Mouse (Mus musculus) kidney, embryonic 15.5 days (tissue): ENCODE measurements around the gene Fgfr2. TPM values are rescaled to one million over a fixed set of nuclear protein-coding genes. Genes with fewer than 3 reads are reported as not detected.

Experiments
- ATAC-seq: fragments of 200-750 bp; cut with Nextera tagmentation; replicated peaks from 2 replicates; pipeline ENCODE4 v1.8.0; 2017; ENCODE audit warnings: moderate TSS enrichment; ENCODE audit not compliant: low FRiP score
- H3K27ac ChIP-seq: fragments of 300-500 bp; sonication (generic); 2 replicates; pipeline ENCODE4 v1.5.1; 2015; ENCODE audit warnings: mild to moderate bottlenecking, inconsistent platforms
- H3K27me3 ChIP-seq: fragments of 300-500 bp; sonication (generic); 2 replicates; pipeline ENCODE4 v1.6.1; 2015; ENCODE audit warnings: inconsistent platforms
- H3K36me3 ChIP-seq: fragments of 300-500 bp; sonication (generic); 2 replicates; pipeline ENCODE4 v1.6.1; 2015; ENCODE audit warnings: inconsistent platforms
- H3K4me1 ChIP-seq: fragments of 300-500 bp; sonication (generic); 2 replicates; pipeline ENCODE4 v1.6.1; 2015; ENCODE audit warnings: inconsistent platforms
- H3K4me2 ChIP-seq: fragments of 300-500 bp; sonication (generic); 2 replicates; pipeline ENCODE4 v1.6.1; 2015; ENCODE audit warnings: moderate library complexity, mild to moderate bottlenecking, inconsistent platforms
- H3K4me3 ChIP-seq: fragments of 300-500 bp; sonication (generic); replicated peaks from 2 replicates; pipeline ENCODE4 v1.5.1; 2015; ENCODE audit warnings: mild to moderate bottlenecking, inconsistent platforms
- H3K9ac ChIP-seq: fragments of 300-500 bp; sonication (generic); 2 replicates; pipeline ENCODE4 v1.6.1; 2015; ENCODE audit warnings: mild to moderate bottlenecking, inconsistent platforms
- H3K9me3 ChIP-seq: fragments of 300-500 bp; sonication (generic); replicated peaks from 2 replicates; pipeline ENCODE4 v1.6.1; 2016; ENCODE audit warnings: inconsistent platforms
- WGBS: fragments of 180-500 bp; shearing (Covaris S2); methylation state at CpG from one replicate; pipeline ENCODE4 v1.1.7; 2015; ENCODE audit warnings: mixed read lengths; 5-methylcytosine and 5-hydroxymethylcytosine counted together
- polyA plus RNA-seq: library from polyadenylated mRNA; unstranded; fragments of >200 nt; fragmentation: Nextera tagmentation; extraction: Ambion mirVana; gene quantifications from 2 replicates; pipeline ENCODE4 v1.2.1, GENCODE M21; 2015

The Fgfr2 gene
- polyA plus RNA-seq, 1 experiment from 2014 or later = 104 TPM

DNA sequence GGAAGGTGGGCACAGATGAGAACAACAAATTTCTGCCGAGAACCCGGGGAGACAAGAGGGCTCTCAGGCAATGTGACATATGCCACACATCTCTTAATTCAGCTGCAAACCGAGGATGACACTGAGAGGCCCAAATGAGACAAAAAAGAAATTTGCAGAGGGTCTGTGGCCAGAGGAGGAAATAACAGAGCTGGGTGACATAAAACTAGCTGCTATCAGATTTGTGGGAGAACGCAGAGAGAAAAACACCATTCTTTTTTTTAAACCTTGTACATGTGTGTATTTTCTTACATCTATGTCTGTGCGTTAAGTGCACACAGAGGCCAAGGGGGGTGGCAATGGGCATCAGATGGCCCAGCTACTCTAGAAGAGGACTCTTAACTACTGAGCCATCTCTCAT is 328.0 kb downstream of the Fgfr2 start:
- Histone ChIP-seq H3K4me1 (peaks cover 35% of the 10 kb centered on the region), H3K36me3 (0 out of 2 replicates have a peak, but pooled peaks cover 4% of the 10 kb centered on the region), H3K9ac (no peak overlapping the region), H3K27me3 (no peaks in the 10 kb centered on the region), H3K4me3 (no peak overlapping the region), H3K27ac (no peak overlapping the region), H3K4me2 (no peak overlapping the region), H3K9me3 (no peaks in the 10 kb centered on the region)
- 83% methylated on average over 5 of the region's 5 CpGs for whole genome bisulfite sequencing
- ATAC-seq = no peak

DNA sequence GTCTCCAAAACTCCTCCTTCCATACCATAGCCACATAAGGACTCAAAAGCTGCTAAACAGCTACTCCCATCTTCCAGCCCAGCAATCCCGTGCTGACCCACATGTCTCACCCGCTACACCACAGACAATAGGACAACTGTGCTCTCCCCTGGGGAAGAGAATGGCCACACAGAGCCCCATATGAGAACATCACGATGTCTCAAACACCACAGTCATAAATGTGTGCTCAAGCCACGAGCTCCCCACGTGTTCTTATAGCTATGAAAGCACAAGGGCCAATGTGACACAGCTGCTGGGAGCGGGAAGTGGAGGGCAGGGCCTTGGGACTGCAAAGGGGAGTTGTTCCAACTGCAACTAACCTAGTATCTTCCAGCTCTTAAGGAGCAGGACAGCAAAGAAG is 329.7 kb downstream of the Fgfr2 start:
- H3K27ac ChIP-seq = no peak overlapping the region
- no peak for ATAC-seq
- 53% methylated on average over 6 of the region's 6 CpGs for WGBS
- H3K4me2 ChIP-seq = no peak overlapping the region
- no peaks in the 10 kb centered on the region for H3K9me3 ChIP-seq
- no peak overlapping the region for H3K9ac ChIP-seq
- no peak overlapping the region for H3K4me3 ChIP-seq
- H3K4me1 ChIP-seq = peaks cover 23% of the 10 kb centered on the region
- no peaks in the 10 kb centered on the region for H3K27me3 ChIP-seq
- H3K36me3 ChIP-seq = 0 out of 2 replicates have a peak, but pooled peaks cover 4% of the 10 kb centered on the region

DNA sequence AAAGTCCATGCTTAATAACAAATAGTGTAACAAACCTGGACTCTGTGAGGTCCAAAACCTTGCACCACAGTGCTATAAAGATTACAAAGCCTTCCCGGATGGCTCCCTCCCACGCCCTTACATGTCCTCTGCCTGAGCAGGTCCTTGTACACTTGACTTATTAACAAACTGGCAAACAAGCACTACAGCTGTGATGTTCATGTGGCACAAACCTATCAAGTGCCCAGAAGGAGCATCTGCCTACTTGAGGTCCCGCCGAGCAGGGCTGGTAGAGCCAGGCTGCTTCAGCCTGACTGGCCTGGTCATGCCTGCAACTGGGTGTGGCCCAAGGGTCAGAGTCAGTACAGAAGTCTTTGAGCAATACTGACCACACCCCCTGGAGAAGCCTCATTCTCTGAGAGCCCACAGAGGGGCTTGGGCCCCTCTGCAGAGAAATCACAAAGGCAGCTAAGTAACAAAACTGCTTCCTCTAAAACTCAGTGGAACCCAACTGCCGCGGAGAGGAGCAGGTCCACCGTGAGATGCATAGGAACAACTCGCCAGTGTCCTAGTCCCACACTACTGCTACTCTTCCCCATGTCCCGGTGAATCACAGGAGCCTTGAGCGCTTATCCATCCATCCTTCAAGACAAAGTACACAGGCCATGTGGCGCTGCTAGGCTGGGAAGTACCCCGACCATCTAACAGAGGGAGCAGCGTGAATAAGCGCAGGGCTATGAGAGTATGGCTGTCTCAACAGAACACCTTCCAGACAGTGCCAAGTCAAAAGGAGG is 332.5 kb downstream of the Fgfr2 start:
- no peak for ATAC-seq
- Histone ChIP-seq H3K9ac (no peak overlapping the region), H3K27me3 (no peaks in the 10 kb centered on the region), H3K27ac (no peak overlapping the region), H3K4me2 (no peak overlapping the region), H3K9me3 (no peaks in the 10 kb centered on the region), H3K4me1 (peaks cover 39% of the 10 kb centered on the region), H3K4me3 (no peak overlapping the region), H3K36me3 (no peaks in the 10 kb centered on the region)
- WGBS = 86% methylated on average over 14 of the region's 14 CpGs

DNA sequence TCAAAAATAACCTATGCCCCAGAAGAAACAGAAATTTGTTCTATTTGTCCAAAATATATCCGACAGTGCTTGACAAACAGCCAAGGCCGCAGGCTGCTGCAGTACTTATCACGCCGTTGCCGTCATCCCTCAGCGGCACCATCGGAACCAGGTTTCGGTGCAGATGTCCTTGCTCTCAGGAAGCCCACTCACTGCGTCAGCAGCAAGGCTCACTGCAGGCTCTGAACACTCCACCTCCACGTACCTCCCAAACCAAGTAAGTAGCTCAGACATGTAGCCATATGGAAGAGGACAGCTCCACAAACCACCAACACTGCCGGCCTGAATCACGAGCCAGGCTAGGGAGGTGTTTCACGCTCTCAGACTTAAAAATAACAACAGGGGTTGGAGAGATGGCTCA is 334.3 kb downstream of the Fgfr2 start:
- 91% methylated on average over 13 of the region's 13 CpGs for WGBS
- Histone ChIP-seq H3K27me3 (no peaks in the 10 kb centered on the region), H3K9ac (no peak overlapping the region), H3K27ac (no peak overlapping the region), H3K4me3 (no peak overlapping the region), H3K36me3 (no peaks in the 10 kb centered on the region), H3K4me2 (no peak overlapping the region), H3K4me1 (peaks cover 52% of the 10 kb centered on the region), H3K9me3 (no peaks in the 10 kb centered on the region)
- ATAC-seq = no peak

DNA sequence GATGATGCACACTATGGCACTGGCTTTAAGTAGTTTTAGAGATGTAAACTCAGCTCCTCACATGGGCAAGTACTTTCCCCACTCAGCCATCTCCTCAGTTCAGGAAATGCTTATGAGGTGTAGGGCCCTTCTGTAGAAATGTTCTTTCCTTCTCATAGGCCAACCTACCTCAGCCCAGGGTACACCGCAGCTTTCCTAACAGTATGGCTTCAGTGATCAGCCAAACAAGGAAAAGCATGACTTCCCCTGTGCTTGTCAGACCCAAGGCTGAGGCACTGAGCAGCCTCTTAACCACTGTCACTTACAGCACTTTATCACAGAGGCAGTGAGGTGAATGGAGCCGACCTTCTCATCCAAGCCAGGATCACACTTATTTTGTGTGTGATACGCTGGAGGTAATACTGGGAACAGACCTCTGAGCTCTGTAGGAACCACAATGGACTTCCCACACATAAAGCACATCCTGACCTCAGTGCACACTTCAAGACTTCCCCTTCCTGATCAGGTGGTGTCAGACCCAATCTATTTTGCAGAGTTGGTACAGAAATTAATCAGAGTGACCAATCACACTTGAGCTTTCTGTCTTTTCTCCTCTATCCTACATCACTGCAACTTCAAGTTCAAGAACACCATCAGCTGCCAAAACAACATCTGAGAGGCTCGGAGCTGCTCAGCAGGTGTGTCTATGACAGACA is 335.5 kb downstream of the Fgfr2 start:
- Histone ChIP-seq H3K4me1 (peaks cover 53% of the 10 kb centered on the region), H3K36me3 (no peaks in the 10 kb centered on the region), H3K27me3 (no peaks in the 10 kb centered on the region), H3K9ac (no peak overlapping the region), H3K9me3 (no peaks in the 10 kb centered on the region), H3K4me3 (no peak overlapping the region), H3K4me2 (no peak overlapping the region), H3K27ac (no peak overlapping the region)
- ATAC-seq = no peak
- 77% methylated on average over 4 of the region's 4 CpGs for WGBS

DNA sequence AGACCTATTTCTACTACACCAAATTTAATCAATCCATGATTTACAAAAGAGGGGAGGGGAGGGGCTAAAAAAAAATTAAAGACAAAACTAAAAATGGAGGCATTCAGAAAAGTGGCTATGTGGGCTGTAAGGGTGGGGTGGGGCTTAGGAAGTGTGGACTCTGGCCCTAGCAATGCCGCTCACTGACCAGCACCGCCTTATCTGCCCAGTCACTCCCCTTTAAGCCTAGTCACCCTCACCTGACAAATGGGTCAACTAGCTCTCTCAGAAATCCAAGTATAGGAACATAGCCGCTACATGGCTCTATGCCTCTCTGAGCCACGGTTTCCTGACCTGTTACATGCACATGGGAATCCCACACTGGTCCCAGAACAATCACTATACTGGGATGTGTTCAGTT is 336.1 kb downstream of the Fgfr2 start:
- WGBS = 89% methylated on average over 4 of the region's 4 CpGs
- Histone ChIP-seq H3K27ac (peak overlapping the region; percentile 75), H3K36me3 (no peaks in the 10 kb centered on the region), H3K4me3 (no peak overlapping the region), H3K4me1 (peaks cover 55% of the 10 kb centered on the region), H3K27me3 (no peaks in the 10 kb centered on the region), H3K4me2 (no peak overlapping the region), H3K9me3 (no peaks in the 10 kb centered on the region), H3K9ac (no peak overlapping the region)
- no peak for ATAC-seq

DNA sequence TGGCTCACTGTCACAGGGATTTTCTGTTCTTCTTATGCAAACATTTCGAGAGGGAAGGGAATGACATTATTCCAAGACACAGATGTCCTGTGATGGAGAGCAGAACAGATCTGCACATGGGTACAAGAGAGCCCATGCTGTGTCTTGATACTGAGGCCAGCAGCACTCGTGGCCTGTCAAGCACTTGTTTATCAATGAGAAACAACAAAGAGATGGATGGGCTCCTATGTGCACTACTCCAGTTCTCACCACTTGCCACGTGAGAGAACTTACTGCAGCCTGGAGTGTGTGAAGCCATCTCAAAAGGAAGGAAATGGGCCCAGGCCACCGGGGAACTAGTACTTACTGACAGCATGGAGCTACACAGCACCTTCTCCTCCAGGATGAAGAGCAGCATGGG is 336.6 kb downstream of the Fgfr2 start:
- 43% methylated on average over 4 of the region's 4 CpGs for WGBS
- peak; percentile 33 for ATAC-seq
- H3K4me1 ChIP-seq = peaks cover 60% of the 10 kb centered on the region
- H3K9me3 ChIP-seq = no peaks in the 10 kb centered on the region
- H3K27me3 ChIP-seq = no peaks in the 10 kb centered on the region
- H3K27ac ChIP-seq = peak overlapping the region; percentile 75
- no peak overlapping the region for H3K9ac ChIP-seq
- no peak overlapping the region for H3K4me2 ChIP-seq
- no peak overlapping the region for H3K4me3 ChIP-seq
- no peaks in the 10 kb centered on the region for H3K36me3 ChIP-seq

DNA sequence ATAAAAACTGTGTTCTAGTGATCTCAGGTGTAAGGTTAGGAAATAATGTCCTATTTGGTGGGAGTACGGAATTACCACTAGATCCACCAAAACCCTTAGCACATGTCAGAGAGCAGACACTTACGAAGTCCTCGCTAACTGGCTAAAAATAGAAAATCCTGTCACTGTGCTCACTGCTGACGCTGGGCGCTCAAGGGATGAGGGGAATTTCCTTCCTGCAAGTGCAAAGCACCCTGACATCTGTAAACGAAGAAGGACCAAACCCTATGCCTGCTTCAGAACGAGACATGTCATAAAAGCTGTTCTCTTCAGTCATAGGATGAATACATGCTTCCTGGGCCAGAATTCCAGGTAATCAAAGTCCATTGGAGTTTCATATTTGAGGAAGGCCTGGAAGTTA is 337.1 kb downstream of the Fgfr2 start:
- Histone ChIP-seq H3K27ac (peak overlapping the region; percentile 75), H3K27me3 (no peaks in the 10 kb centered on the region), H3K9ac (no peak overlapping the region), H3K4me3 (no peak overlapping the region), H3K36me3 (no peaks in the 10 kb centered on the region), H3K4me2 (no peak overlapping the region), H3K9me3 (no peaks in the 10 kb centered on the region), H3K4me1 (peaks cover 64% of the 10 kb centered on the region)
- 35% methylated on average over 7 of the region's 7 CpGs for WGBS
- no peak for ATAC-seq

DNA sequence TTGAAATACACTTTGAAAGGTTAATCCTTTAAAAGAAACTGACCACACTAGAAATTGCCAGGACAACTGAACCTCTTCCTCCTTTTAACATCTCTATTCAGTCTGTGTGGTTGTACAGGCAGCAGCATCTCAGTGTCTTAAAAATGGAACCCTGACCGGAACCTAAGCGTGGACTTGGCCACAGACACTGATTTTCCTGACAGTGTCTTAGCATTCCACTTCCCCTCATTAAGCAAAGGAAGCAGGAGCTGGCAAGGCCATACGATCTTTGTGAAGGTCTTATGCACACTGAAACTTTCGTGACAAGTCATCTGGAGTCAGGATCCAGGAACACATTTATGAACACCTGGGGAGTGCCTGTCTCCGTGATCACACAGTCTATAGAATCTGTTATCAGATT is 339.0 kb downstream of the Fgfr2 start:
- Histone ChIP-seq H3K9ac (no peak overlapping the region), H3K4me2 (no peak overlapping the region), H3K9me3 (no peaks in the 10 kb centered on the region), H3K4me1 (peaks cover 64% of the 10 kb centered on the region), H3K36me3 (no peaks in the 10 kb centered on the region), H3K27ac (peak overlapping the region; percentile 75), H3K27me3 (no peaks in the 10 kb centered on the region), H3K4me3 (no peak overlapping the region)
- 61% methylated on average over 5 of the region's 5 CpGs for WGBS
- ATAC-seq = no peak

DNA sequence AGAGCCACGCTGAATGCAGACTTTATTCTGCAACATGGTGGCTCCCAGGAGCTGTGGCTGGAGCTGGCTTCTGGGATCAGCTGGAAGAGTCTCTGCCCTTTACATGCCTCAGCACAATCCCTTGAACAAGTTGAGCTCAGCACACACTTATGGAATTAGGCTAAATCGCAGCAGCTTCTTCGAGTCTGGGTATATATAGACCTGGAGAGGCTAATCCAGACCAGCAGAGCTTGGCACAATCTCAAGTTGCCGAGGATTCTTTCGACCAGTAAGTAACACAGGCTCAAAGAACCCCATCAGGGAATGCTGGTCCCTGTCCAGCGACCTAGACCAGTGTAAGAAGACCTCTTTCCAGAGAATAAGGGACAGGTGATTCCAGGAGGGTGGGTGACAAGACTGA is 341.3 kb downstream of the Fgfr2 start:
- Histone ChIP-seq H3K36me3 (peaks cover 14% of the 10 kb centered on the region), H3K9me3 (no peaks in the 10 kb centered on the region), H3K4me3 (no peak overlapping the region), H3K4me1 (peaks cover 62% of the 10 kb centered on the region), H3K9ac (no peak overlapping the region), H3K27ac (peak overlapping the region; percentile 79), H3K4me2 (no peak overlapping the region), H3K27me3 (no peaks in the 10 kb centered on the region)
- WGBS = 70% methylated on average over 6 of the region's 6 CpGs
- no peak for ATAC-seq

DNA sequence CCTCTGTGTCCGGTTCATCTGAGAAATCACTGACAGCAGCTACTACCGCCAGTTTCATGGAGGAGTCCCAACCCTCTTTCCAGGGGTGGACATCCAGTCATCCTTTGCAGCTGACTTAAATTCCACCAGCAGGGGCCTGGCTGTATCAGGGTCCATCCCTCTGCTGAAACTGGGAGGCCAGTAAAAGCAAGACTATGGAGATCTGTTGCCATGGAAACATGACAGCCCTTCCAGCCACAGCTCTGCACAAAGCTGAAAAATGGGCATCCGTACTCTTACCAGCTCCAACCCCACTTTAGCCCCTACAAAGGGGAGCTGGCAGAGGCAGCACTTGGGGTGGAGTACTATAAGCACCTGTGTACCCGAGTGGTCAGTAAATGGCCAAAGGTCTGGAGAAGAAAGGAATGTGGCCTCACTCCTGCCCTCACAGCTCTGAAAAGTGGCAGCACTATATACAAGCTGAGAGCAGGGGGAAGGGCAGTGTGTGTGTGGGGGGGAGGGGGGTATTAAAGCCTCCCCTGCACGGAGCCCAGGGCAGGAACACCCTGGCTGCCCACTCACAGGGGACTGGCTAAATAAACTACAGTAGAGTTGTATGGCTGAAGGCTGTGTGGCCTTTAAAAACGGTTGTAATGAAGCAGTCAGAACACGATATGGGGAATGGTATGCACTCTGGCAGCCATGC is 341.9 kb downstream of the Fgfr2 start:
- Histone ChIP-seq H3K27ac (peak overlapping the region; percentile 79), H3K4me2 (no peak overlapping the region), H3K9me3 (no peaks in the 10 kb centered on the region), H3K4me1 (peaks cover 57% of the 10 kb centered on the region), H3K36me3 (peaks cover 15% of the 10 kb centered on the region), H3K4me3 (no peak overlapping the region), H3K27me3 (no peaks in the 10 kb centered on the region), H3K9ac (no peak overlapping the region)
- 26% methylated on average over 7 of the region's 7 CpGs for WGBS
- peak; percentile 23; the same call in 1 of the 2 replicates for ATAC-seq

DNA sequence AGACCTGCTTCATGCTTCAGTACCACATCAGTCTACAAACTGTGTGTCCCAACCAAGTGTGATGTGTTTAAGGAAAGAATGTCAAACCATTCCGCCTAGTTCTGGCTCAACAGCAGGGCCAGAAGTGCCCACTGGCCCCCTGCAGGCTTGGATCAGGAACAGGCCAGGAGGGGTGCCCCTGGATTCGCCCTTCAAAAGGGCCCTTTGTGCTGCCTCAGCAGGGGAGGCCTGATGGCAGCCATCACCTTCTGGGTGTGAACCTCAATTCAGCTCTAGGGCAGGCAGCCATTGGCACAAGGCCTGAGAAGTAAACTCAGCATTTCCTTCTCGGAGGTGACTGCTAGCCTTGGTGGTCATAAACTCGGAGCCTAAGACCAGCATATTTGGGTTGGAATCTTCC is 342.5 kb downstream of the Fgfr2 start:
- H3K4me2 ChIP-seq = no peak overlapping the region
- H3K9ac ChIP-seq = no peak overlapping the region
- no peaks in the 10 kb centered on the region for H3K27me3 ChIP-seq
- no peaks in the 10 kb centered on the region for H3K9me3 ChIP-seq
- peak overlapping the region; percentile 79 for H3K27ac ChIP-seq
- H3K4me3 ChIP-seq = no peak overlapping the region
- 0 out of 2 replicates have a peak, but pooled peaks have one; percentile 20 for ATAC-seq
- WGBS = 39% methylated on average over 4 of the region's 4 CpGs
- peaks cover 54% of the 10 kb centered on the region for H3K4me1 ChIP-seq
- peaks cover 22% of the 10 kb centered on the region for H3K36me3 ChIP-seq
